Mouse (Mus musculus): ENCODE results near the gene Clk4.

DNA sequence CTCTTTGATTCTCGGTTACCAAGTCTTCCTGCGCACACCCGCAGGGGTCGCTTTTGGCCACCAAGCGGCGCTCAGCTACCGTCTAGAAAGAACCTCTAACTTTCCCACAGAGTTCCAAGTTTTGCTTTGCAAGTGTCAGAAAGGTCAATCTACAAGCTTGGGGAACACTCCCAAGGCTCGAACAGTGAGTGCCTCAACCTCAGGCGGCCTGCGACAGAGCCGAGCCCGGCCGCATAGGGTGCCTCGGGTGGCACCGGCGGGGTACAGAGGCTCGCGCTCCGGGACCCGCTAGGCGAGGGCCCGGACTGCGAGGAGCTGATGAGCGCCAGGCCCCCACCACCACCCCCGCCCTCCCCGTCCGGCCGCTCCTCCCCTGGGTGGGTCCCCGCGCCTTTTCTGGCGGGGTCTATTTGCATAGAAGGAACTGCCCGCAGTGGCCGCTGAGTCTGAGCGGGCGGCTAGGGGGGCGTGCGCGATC is 28.1 kb downstream of the Clk4 start, which contains the start of gene Col23a1:
- TF ChIP-seq CTCF (IDR thresholded peaks at IDR 0.05): peak; percentile 94
- 0 out of 2 replicates have a peak, but pooled peaks have one; percentile 68 for TF ChIP-seq EP300 (IDR thresholded peaks at IDR 0.05; ENCODE audit: insufficient read depth, low read depth, low read length)
- TF ChIP-seq POLR2A (IDR thresholded peaks at IDR 0.05; ENCODE audit: insufficient read depth, low read depth, low read length): no peak
